Mouse (Mus musculus) layer of hippocampus, adult 2 months (tissue): ENCODE measurements at regions not wholly inside any gene's neighbourhood (a gene's known extent, or its start where the extent isn't known, plus 50 kb on each side); places are given as distances from the start of the nearest gene placed in this dataset.

Source experiments
- DNase-seq, 2 experiments: peaks; one replicate each; pipeline ENCODE4 v3.0.0; 2022; ENCODE audit warnings: low spot score in 2 of 2
- H3K27ac ChIP-seq: fragments of 200-600 bp; 2 replicates; pipeline ENCODE4 v1.8.1; 2022
- H3K4me3 ChIP-seq: fragments of 200-600 bp; 2 replicates; pipeline ENCODE4 v1.8.1; 2022; ENCODE audit warnings: mild to moderate bottlenecking
- CTCF ChIP-seq: fragments of 200-600 bp; conservative IDR thresholded peaks from 2 replicates; pipeline ENCODE4 v1.8.1; 2022; ENCODE audit warnings: antibody characterized with exemption, mild to moderate bottlenecking, moderate library complexity

DNA sequence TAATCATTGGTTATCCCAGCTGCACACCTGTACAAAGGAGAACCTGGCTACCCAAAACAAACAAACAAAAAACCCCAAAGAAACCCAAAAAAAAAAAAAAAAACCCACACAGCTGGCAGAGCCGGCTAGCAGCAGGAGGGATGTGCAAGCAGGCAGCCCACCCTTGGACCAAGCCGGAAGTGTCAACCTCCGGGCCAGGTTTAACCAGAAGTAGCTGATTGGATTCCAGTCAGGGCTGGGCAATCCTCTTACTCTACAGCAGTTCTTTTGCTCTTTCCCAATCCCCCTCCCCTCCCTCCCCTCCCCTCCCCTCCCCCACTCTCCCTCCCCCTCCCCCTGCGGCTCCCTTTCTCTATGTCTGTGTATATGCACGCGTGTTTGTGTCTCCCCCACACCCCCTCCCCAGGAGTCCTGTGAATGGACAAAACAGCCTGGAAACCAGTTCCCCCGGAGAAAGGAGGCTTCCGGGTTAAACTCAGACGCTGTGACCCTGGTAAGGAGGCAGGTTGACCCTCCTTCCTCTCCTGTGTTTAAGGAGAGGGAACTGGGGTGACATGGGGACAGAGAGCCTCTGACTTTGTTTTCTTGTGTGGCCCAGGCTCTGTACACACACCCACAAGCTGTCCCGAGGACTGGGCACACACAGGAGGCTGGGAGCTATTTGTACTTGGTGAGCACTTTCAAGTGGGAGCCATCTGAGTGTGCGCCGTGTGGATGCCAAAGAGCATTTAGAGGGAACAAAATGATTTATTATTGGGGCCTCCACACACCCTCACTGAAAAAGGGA, 93.9 kb upstream of the Jarid2 start:
- TF ChIP-seq CTCF, result no peak
- no peak overlapping the region for H3K4me3 ChIP-seq
- no peak overlapping the region for H3K27ac ChIP-seq
- DNase-seq, result no peak

DNA sequence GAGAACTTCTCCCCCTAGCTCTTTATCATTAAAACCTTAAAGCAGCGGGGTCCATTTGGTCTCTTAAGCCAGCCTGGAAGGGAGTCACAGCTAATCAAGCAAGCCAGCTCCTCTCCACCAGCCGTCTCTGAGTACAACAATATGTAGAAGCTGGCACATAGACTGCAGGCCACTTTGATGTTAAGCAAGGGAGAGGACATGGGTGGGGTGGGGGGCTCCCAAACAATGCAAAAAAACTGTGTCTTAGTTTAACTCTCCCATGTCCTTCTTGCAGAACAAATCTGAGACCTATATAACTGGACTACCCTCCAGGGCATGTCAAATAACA, 93.3 kb upstream of the Jarid2 start:
- no peak for TF ChIP-seq CTCF
- no peak overlapping the region for H3K4me3 ChIP-seq
- H3K27ac ChIP-seq, result no peak overlapping the region
- DNase-seq, result no peak

DNA sequence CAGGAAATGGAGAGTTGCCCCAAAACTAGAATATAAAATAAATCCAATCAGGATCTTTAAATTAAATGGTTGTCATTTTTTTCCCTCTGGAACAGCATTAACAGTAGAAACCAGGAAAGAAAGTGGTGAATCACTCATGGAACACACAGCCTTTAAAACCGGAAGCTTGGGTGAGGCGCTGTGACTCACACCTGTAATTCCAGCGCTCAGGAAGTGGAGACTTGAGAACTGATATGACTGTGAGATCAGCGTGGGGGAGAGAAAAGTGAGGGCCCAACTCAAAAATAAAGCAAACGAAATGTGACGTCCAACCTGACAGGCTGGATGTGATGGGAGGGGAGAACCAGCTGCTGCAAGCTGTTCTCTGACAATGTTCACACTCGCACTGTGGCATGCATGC, 86.9 kb upstream of the Jarid2 start:
- DNase-seq, result no peak
- Histone ChIP-seq H3K4me3 (no peak overlapping the region), H3K27ac (no peak overlapping the region)
- TF ChIP-seq CTCF, result no peak

DNA sequence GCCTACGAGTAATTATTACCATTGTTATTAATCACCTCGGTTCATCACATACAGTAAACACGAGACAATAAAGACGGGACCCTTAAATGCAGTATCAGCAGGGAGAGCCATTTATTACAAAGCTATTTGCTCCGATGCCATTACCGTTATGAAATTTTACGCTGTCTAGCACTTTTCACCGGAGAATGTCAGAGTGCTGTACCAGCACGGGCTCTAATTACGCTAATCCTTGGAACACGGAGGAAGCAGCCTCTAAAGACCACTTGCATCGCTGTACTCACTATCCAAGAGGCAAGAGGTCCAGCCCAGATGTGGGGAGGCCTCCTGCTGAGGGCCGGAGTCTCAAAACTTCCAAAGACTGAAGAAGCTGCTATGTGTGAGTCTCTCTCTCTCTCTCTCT, 79.2 kb upstream of the Jarid2 start:
- no peak overlapping the region; the same call in 1 of the 2 replicates for H3K4me3 ChIP-seq

DNA sequence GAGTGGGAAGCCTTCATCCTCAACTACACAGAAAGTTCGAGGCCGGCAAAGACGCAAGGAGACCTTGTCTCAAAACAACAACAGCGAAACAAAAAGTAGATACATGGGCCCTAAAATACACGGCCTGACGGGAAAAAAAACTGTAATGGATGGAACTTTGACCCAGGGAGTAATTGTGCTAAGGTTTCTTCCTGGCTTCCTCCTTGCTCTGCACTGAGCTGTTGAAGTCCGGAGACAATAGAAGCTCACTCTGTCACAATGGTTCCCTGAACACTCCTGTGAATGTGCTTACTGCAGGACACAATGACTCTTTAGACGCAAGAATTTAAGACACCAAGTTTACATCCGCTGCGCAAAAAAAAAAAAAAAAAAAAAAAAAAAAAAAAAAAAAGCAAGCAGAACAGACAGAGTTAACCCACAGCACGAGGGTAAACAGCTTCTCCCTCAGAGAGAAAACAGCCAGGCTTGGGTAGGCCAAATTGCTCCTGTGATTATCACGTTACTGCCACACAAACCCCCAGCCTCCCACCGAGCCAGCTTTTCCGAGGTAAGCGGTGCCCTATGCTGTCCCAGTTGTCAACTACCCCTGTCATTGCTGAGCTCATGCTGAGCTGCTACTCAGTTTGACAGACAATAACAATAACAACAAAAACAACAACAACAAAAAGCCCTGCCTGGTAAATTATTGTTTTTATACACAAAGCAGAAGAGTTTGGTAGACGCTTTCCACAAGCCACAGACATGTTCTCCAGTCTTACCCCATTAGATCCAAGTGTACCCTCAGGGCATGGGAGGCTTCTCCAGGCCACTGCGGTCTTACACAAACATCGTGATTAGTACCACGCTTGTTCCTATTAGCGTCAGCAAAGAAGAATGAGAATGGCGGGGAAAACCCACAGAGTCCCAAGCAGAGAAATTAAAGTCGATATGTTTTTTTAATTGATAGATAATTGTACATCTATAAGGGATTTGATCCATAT, 77.7 kb upstream of the Jarid2 start:
- DNase-seq, result no peak
- no peak for TF ChIP-seq CTCF
- Histone ChIP-seq H3K27ac (no peak overlapping the region), H3K4me3 (no peak overlapping the region)

More for the DNA sequence above, 79.2 kb upstream of the Jarid2 start:
- no peak for TF ChIP-seq CTCF
- H3K27ac ChIP-seq, result no peak overlapping the region
- no peak for DNase-seq

DNA sequence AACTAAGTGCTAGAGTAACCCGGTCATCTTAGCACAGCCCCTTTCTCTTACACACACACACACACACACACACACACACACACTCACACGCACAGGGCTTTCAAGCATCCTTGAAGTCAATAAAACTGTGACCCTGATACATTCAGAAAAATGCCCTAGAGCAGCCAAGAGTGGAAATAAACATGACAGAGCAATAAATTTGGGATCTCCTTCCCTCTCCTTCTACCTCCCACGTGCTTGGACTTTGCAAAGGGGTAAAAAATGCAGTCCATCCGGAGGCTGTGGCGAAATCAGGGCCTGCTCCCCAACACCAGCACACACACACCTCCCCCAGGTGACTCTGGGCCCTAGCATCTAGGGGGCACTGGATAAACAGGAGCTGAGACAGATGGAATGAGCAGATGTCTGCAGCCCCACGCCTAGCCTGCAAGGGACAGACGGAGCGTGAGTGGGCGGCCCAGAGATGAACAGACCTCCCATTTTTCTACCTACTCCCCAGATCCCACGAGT, 71.3 kb upstream of the Jarid2 start:
- Histone ChIP-seq H3K4me3 (no peak overlapping the region), H3K27ac (no peak overlapping the region)
- peak; percentile 43 to 46 for DNase-seq
- TF ChIP-seq CTCF, result no peak

DNA sequence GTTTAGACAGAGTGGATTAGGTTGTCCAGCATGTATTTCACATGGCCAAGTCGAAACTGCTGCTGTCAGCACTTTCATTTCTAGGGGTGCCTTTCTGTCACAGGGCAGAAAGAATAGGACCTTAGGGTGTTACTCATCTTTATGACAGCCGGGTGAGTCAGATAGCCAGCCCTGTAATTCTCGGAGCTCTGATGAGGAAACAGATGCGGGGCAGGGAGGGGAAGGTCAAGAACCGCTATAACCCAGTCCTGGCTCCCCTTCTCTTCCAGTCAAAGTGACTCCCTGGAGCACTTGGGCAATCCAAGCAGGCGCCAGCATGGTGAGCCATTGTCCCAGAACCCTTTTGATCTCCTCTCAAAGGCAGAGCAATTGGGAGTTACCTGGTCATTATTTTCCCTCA, 69.4 kb upstream of the Jarid2 start:
- DNase-seq, result no peak
- no peak overlapping the region for H3K4me3 ChIP-seq
- no peak for TF ChIP-seq CTCF
- H3K27ac ChIP-seq, result no peak overlapping the region

DNA sequence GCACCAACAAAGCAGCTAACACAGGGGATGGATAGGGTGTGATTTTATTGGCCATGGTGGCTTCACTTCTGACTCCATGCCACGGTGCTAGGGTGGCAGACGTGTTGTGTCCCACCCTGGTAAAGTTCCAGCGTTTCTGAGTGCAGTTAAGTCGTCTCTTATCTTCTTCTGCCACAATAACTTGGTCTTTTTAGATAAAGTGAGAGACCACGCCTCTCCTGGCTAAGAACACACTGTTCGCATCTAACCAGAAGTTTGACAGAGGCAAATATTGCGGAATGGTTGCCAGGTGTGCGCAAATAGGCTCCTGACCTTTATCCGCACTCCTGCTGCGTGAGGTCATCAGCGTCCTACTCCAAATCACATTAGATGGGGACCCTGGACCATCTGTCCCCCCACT, 66.2 kb upstream of the Jarid2 start:
- no peak for TF ChIP-seq CTCF
- no peak overlapping the region for H3K27ac ChIP-seq
- H3K4me3 ChIP-seq, result no peak overlapping the region
- DNase-seq, result no peak

DNA sequence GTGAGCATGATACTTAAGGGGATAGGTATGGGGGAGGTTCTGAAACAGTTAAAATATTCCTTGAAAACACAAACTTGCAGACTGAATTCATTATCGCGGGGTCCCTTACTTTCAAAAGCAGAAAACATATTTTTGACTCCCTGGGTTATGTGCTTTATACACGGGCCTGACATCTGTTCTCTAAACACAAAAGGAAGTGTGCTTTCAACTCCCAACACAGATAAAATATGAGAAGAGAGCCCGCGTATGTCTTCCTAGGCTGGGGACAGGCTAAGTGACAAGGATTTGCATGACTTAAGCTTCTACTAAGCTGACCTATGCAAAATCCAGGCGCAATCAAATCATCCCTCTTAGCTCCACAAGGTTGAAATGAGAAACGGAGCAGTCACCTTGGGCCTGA, 65.5 kb upstream of the Jarid2 start:
- Histone ChIP-seq H3K4me3 (no peak overlapping the region), H3K27ac (no peak overlapping the region)
- DNase-seq, result no peak
- no peak for TF ChIP-seq CTCF

DNA sequence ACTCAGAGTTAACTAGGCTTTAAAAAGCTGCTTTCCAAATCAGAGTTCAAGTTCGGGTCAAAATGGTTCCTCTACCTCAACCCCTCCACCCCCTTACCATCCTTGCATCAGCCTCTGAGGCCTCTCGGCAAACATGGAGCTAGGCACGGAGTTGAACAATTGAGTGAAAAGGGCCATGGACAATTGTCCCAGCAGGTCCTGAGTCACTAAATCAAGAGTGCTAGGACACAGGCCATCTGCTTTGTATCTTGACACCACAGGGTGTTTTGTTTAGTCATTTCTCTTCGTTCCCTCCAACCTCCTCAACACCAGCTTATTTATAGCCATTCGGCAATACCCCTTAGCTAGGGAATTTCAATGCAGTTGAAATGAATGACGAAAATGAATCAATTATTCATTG, 59.5 kb upstream of the Jarid2 start:
- H3K27ac ChIP-seq, result no peak overlapping the region
- no peak overlapping the region for H3K4me3 ChIP-seq
- DNase-seq, result no peak
- no peak for TF ChIP-seq CTCF

DNA sequence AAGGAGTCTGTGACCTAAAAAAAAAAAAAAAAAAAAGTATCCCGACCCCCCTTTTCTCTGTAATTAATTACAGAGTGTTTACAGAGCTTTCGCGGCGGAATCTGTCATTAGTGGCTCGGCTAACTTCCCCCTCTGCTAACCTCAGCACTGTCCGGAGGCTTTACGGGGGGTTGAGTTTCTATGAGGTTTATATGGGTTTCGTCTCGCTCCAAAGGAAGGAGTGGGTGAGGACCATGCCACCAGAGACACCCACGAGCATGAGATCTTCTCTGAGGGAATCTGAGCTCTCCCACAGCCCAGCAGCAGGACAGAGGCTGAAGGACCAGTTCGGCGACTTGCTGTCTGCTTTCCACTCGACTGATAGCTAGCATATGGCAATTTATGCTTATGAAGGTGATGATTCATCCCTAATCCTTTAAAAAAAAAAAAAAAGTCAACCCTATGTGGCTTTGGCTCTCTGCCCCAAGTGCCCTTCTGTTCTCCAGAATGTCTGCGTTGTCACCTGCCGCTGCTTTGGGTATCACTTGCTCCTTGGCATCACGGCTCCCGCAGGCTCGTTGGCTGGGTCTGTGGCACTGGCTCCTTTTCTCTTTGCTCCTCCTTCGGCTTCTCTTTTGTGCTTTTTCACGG, 55.8 kb upstream of the Jarid2 start:
- peak in 1 of 2 experiments; percentile 2 for DNase-seq
- H3K4me3 ChIP-seq, result peak overlapping the region; percentile 27
- H3K27ac ChIP-seq, result no peak overlapping the region
- TF ChIP-seq CTCF, result no peak

DNA sequence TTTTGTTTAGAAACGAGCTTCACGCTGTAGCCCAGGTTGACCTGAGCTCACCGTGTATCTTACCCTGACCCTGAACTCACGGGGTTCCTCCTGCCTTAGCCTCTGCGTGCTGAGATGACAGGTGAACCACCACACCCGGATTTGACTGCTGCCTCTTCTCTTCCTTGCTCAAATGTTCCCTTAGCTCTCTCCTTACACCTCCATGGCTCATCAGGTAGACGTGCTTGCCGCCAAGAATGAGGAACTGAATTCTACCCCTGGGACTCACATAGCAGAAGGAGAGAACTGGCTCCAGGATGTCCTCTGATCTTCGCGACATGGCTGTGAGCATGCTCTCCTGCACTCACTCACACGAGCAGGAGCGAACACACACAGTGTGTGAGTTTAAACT, 55.3 kb upstream of the Jarid2 start:
- no peak for TF ChIP-seq CTCF
- Histone ChIP-seq H3K4me3 (peak overlapping the region; percentile 27; the same call in 1 of the 2 replicates), H3K27ac (no peak overlapping the region)
- no peak for DNase-seq

DNA sequence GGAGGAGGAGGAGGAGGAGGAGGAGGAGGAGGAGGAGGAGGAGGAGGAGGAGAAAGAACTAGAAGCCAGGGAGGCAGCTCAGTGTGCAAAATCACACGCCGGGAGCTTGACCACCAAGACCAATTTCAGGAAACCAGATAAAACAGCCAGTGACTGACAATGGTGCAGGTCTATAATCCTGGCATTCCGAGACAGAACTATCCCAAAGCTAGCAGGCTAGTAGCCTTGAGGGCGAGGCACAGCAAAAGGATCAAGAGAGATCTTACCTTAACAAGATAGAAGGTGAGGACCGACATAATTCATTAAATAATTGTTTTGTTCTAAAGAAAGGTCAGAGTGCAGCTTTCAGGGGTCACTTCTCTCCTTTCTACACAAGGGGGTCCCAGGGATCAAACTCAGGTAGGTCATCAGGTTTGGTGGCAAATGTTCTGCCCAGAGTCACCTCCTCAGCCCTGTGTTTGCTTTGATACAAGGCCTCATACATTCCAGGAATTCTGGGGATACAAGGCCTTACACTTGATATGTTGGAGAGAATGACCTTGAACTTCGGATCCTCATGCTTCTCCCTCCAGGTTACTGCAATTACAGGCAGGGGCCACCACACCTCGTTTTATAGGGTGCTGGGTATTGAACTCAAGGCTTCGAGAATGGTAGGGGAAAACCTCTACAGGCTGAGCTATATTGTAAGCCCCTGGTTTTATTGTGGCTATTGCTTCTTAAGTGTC, 54.2 kb upstream of the Jarid2 start:
- DNase-seq, result no peak
- Histone ChIP-seq H3K4me3 (no peak overlapping the region), H3K27ac (no peak overlapping the region)
- no peak for TF ChIP-seq CTCF
